Mouse (Mus musculus): Measurements from ENCODE around the gene Tubg1. TPM values are rescaled to one million over a fixed set of nuclear protein-coding genes. Genes with fewer than 3 reads are reported as not detected.

Gene Tubg1
- total RNA-seq (2014; fragmentation: Nextera tagmentation), result 51.9 and 55.2 TPM in 2 replicates
- 28.7 and 42.7 TPM in 2 replicates for total RNA-seq (2017)

DNA sequence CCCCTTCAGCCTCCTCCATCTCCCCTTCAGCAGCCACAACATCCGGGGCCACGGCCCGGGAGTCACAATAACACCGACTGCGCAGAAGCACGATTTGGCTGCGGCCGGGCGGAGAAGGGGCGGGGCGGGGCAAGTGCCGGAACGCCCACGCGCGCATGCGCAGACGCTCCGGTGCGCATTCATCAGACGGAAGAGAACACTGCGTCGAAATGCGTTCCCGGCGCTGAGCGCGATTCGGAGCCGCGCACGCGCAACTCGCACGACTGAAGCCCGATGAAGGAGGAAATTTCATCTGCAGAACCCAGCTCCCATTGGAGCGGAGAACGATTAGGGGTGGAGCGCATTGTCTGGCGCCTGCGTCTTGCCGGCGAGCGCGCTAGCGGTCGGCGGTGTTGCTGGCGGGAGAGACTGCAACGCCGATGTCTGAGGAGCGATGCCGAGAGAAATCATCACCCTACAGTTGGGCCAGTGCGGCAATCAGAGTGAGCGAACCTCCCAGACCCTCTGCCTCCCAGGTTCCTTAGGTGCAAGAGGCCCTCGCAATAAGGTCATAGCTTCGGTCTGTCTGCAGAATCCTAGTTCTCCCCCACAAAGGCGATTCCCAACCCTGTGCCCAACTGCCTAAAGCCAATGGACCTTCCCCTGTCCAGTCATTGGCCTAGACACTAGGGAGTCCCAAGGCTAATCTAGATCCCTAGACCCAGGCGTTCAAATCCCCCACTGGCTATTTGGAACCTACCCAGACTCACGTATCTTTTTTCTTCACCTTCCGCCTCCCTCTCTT is at the start of gene Tubg1, which contains the start of gene Retreg3:
Gene Tubg1, plus strand, starts transcription at position 178 of the 784 bp plus-strand sequence.
Gene Retreg3, minus strand, starts transcription at position 133 of the 784 bp plus-strand sequence.
- ATAC-seq (replicated peaks; ENCODE audit: low FRiP score, low TSS enrichment, poor library complexity, severe bottlenecking), result peak; percentile 90

DNA sequence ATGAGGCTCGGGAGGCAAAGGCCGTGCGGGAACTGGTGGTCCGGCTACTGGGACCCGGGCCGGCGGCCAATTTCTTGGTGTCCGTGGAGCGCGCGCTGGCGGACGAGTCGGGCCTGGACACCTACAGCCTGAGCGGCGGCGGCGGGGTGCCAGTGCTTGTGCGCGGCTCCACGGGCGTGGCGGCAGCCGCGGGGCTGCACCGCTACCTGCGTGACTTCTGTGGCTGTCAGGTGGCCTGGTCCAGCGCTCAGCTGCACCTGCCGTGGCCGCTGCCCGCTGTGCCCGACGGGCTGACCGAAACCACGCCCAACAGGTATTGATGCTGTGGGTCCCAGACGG is 49.6 kb upstream of the Tubg1 start:
- ATAC-seq (replicated peaks; ENCODE audit: low FRiP score, low TSS enrichment, poor library complexity, severe bottlenecking), result peak; percentile 10; the same call in 1 of the 2 replicates

DNA sequence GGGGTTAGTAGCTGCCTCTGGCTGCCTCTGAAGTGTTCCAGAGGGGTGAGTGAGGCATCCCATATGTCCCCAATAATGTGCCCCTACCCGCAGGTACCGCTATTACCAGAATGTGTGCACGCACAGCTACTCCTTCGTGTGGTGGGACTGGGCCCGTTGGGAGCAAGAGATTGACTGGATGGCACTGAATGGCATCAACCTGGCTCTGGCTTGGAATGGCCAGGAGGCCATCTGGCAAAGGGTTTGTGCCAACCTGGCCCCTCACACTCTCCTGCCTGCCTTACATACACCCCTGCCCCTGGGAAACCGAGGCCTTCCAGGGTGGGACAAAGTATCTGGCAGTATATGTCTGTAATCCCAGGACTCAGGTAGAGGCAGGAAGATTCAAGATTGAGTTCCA is 48.8 kb upstream of the Tubg1 start:
- no peak for ATAC-seq (replicated peaks; ENCODE audit: low FRiP score, low TSS enrichment, poor library complexity, severe bottlenecking)

DNA sequence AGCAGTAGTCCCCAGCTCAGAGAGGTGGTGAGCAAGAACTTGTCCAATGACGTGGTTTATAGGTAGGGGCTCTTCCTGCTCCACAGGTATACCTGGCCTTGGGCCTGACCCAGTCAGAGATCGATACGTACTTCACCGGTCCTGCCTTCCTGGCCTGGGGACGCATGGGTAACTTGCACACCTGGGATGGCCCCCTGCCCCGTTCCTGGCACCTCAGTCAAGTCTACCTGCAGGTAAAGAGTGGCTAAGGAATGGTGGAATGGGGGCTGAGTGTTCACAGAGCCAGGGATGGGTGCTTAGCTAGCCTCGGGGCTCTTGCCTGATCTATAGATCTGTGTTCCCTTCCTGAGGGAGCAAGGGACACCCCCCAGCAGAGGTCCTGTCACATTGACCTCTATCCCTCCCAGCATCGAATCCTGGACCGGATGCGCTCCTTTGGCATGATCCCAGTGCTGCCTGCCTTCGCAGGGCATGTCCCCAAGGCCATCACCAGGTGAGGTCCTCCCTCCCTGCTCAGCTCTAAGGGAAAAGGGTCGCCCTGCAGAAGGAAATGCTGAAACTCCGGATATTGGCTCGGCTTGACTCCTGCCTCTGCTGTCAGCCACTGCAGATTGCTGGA is 47.8 kb upstream of the Tubg1 start:
- no peak for ATAC-seq (replicated peaks; ENCODE audit: low FRiP score, low TSS enrichment, poor library complexity, severe bottlenecking)

DNA sequence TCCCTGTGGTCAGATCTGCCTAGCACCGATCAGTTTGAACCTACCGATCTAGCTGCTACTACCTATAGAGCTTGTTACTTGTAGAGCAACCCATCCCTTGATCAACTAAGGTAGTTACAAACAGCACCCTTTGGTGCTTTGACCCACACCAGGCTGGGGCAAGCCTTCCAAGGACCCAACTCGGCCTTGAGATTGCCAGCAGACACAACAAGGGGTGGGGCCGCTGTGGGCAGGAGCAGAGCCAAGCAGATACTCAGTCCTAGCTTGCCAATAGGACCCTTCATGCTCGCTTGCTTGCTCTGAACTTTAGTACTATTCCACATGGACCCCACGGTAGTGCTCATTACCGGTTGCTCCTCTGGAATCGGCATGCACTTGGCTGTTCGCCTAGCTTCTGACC is 41.6 kb upstream of the Tubg1 start, which contains the start of gene Hsd17b1:
Gene Hsd17b1, plus strand, starts transcription at position 291 of the 400 bp plus-strand sequence.
- ATAC-seq (replicated peaks; ENCODE audit: low FRiP score, low TSS enrichment, poor library complexity, severe bottlenecking), result no peak

DNA sequence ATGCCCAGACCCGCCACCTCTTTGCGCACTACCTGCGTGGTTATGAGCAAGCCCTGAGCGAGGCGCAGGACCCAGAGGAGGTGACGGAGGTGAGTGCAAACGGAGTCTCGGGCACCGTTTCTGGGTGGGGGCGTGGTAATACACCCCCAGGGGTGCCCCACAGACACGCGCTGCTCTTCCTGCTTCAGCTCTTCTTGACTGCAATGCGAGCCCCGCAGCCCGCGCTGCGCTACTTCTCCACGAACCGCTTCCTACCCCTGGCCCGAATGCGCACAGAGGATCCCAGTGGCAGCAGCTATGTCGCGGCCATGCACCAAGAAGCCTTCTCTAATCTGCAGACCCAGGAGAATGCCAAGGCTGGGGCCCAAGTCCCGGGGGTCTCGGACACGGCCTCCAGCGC is 40.0 kb upstream of the Tubg1 start:
- no peak for ATAC-seq (replicated peaks; ENCODE audit: low FRiP score, low TSS enrichment, poor library complexity, severe bottlenecking)

DNA sequence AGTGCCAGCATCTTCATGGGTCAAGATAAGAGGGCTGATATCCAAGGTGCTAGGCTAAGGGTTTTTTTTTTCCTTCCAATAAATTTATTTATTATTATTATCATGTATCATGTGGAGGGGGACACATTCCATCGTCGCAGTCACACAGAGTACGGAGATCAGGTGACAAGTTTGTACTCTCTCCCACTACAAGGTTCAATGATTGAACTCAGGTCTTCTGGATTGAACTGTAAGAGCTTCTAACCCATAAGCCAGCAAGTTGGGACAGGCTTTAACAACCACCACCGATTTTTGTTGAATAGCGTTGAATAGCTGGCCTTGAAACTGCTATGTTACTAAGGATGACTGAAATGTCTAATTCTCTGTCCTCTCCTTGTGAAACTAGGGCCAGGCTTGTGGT is 39.3 kb upstream of the Tubg1 start:
- ATAC-seq (replicated peaks; ENCODE audit: low FRiP score, low TSS enrichment, poor library complexity, severe bottlenecking), result no peak

DNA sequence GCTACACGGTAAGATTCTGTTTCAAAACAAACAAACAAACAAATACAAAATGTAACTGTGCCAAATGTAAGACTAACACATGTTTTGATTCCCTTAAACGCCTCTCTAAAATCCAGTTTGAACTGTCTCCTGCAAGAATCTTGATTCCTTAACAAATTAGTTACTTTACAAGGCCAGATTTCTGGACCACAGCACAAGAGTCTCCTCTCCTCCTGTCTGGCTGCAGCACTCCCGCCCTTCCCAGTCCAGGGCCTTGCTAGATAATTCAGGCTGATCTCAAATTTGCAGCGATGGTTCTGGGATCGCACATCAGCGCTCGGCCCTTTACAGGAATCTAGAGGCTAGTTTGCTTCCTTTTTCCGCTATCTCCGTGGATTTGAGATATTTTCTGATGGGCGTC is 38.1 kb upstream of the Tubg1 start:
- ATAC-seq (replicated peaks; ENCODE audit: low FRiP score, low TSS enrichment, poor library complexity, severe bottlenecking), result no peak

DNA sequence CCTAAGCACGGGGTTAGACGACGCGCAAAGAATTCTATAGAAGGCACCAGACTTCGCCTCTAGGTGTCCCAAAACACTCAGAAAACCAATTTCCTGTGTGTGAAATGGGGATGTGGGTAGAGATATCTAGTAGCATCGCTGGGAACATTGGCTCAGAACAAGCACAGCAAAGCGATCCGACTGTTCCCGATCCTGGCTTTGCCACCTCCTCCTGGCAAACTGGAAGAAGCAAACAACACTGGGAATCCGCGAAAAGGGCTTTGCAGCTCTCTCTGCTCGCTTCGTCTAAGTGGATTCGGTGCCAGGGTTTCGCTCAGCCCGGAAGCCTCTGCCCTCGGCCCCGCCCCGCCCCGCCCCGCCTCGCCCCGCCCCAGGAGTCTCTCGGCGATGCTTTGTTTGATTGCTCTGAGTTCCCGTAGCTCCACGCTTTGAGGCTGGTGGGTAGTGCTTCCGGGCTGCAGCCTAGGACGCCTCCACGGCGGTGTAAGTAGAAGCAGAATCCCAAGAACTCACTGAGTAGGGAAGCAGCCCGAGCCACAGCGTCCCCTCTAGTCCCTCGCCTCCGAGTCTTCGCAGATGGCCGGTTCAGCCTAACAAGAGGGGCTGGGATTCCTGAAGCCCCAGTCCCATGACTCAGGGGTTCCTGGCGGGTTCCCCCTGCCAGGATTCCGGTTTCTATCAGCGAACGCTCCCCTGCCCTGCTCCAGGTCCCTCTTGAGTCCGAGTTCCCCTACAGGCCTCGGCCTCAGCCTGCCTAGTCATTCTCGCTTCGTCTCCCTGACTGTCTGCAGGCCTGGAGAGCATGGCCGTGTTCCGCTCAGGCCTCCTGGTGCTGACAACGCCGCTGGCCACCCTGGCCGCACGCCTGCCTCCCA is 37.3 kb upstream of the Tubg1 start, which contains the start of gene Coasy:
Gene Coasy, plus strand, starts transcription at position 358 of the 875 bp plus-strand sequence.
- ATAC-seq (replicated peaks; ENCODE audit: low FRiP score, low TSS enrichment, poor library complexity, severe bottlenecking), result peak; percentile 62

DNA sequence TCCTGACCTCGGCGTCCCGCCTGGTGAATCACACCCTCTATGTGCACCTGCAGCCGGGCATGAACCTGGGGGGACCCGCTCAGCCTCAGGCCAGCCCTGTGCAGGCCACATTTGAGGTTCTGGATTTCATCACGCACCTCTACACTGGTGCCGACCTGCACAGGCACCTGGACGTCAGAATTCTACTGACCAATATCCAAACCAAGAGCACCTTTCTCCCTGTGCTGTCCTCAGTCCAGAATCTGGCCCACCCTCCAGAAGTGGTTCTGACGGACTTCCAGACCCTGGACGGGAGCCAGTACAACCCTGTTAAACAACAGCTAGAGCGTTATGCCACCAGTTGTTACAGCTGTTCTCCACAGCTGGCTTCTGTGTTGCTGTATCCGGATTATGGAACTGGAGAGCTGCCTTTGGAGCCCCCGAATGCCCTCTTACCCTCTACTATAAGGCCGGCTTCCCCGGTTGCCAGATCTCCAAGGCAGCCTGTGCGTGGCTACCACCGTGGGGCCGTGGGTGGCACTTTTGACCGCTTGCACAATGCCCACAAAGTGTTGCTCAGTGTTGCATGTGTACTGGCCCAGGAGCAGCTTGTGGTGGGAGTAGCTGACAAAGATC is 36.5 kb upstream of the Tubg1 start:
- ATAC-seq (replicated peaks; ENCODE audit: low FRiP score, low TSS enrichment, poor library complexity, severe bottlenecking), result no peak

DNA sequence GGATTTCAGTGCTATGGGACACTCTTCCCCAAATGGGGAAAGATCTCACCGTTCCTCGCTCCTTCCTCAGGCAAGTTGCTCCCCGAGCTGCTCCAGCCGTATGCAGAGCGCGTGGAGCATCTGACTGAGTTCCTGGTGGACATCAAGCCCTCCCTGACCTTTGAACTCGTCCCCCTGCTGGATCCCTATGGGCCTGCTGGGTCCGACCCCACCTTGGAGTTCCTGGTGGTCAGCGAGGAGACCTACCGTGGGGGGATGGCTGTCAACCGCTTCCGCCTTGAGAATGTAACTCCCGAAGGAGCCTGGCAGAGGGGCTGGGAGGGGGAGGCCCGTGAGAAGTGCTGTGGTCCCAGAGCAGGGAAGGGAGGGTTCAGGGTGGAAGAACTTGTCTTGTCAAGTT is 35.5 kb upstream of the Tubg1 start:
- no peak for ATAC-seq (replicated peaks; ENCODE audit: low FRiP score, low TSS enrichment, poor library complexity, severe bottlenecking)

DNA sequence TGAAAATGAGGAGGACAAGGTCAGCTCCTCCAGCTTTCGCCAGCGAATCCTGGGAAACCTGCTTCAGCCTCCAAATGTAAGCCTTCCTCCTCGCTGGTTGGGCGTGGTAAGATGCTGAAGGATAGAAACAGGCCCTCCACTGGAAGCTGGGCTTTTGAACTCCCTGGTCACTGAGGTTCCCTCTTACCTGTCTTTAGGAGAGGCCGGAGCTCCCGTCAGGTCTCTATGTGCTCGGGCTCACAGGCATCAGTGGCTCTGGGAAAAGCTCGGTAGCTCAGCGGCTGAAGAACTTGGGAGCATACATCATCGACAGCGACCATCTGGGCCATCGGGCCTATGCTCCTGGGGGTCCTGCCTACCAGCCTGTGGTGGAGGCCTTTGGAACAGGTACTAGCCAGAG is 34.9 kb upstream of the Tubg1 start:
- no peak for ATAC-seq (replicated peaks; ENCODE audit: low FRiP score, low TSS enrichment, poor library complexity, severe bottlenecking)

DNA sequence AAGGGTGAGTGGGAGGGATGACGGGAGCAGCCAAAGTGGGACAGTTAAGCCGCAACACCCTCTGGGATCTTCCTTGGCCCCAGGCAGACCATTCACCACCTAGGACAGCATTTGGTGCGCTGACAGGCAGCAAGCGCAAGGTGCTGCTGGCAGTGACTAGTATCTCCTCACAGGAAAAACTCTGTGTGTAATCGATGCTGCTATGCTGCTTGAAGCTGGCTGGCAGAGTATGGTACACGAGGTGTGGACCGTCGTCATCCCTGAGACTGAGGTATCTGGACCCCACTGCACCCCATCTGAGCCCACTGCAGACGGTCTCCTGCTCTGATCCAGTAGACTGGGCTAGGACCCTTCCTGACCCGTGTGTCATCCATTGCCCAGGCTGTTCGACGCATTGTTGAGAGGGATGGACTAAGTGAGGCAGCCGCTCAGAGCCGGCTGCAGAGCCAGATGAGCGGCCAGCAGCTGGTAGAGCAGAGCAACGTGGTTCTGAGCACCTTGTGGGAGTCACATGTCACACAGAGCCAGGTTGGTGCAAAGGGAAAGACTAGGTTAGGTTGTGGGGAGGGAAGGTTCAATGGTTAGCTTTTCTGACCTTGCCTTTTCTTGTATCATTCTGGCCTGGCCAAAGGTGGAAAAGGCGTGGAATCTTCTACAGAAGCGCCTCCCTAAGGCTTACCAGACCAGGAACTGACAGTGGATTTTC is 34.0 kb upstream of the Tubg1 start:
- ATAC-seq (replicated peaks; ENCODE audit: low FRiP score, low TSS enrichment, poor library complexity, severe bottlenecking), result no peak

DNA sequence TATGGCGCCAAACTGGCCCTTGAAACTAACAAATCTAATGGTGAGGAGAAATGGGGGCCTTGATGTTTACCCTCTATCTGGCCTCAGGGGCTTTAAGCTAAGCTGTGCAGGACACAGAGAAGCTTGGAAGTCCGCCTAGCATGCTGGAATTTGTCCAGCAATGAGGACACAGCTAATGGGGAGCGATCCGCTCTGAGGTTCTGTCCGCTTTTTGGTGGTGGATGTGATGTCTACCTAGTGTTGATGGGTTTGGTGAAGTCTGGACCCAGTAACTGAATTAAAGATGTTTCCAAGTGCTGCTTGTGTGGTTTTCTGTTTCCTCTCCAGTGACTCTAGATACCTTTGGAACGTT is 33.4 kb upstream of the Tubg1 start:
- no peak for ATAC-seq (replicated peaks; ENCODE audit: low FRiP score, low TSS enrichment, poor library complexity, severe bottlenecking)

DNA sequence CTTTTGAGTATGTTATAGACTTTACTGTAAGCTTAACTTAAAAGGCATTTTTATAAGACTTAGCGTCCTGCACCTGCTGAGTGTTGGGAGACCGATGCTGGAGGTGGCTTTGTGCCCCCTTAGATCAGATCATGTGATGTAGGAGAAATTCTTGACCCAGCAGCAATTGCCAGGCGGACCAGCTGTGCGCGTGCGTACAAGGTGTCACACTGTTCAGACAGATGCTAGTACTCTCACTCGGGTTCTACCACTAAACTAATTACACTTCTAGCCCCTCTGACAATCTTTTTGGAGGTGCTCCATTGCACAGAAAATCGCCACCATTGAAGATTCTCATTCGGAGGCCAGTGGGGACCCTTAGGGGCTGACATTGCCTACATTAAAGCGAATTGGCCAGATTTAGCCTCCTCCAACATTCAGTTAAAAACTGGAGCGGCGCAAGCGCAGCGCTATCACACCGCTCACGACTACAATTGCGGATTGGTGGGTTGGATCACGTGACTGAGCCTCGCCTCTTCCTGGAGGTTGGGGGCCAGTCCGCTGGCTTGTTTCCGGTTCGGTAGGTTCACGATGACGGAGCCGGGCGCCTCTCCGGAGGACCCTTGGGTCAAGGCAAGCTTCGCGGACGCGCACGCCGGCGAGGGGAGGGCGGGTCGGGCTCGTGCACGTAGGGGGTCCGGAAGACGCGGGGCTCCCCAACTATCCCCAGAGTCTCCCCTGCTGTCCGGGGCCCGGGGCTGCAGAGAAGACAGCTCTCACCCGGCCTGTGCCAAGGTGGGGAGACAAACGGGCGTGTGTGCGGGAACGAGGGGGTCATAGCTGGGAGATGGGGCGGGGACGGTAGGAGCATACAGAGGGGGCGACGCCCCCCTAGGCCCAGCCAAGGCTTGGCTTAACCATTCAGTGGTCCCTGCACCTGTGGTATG is 32.7 kb upstream of the Tubg1 start, which contains the start of gene Mlx:
Gene Mlx, plus strand, starts transcription at position 522 of the 926 bp plus-strand sequence.
- peak; percentile 72 for ATAC-seq (replicated peaks; ENCODE audit: low FRiP score, low TSS enrichment, poor library complexity, severe bottlenecking)

DNA sequence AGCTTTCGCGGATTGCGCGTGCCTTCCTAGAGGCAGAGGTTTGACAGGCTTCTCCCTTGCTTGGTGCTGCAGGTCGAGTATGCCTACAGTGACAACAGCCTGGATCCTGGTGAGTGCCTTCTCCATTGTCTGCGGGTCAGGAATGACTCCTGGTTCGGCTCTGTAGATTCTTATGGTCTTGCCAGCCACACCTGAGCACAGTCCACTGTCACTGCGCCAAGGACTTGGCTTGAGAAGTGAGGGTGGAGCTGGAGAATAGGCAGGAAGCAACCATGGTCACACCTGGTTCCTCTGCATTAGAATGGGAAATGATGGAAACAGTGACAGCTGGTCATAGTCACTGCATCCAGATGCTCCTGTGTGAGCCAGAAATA is 32.1 kb upstream of the Tubg1 start:
- ATAC-seq (replicated peaks; ENCODE audit: low FRiP score, low TSS enrichment, poor library complexity, severe bottlenecking), result peak; percentile 11; the same call in 1 of the 2 replicates

DNA sequence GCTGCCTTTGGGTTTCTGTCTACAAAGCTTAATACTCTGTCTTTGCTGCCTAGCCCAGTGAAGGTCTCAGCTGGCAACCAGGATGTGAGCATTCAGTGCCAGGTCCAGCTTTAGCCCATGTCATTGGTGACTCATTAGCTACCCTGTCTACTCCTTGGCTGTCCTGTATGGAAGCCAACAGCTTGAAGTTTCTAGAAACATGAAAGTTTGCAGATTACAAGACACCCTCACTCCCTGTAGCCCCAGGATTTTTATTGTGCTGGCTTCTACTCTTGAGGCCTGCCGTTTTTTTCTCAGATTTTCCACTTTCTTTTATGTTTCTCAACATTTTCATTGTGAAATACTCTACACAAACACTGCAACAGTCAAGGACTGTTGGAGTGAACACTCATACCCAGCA is 29.8 kb upstream of the Tubg1 start:
- no peak for ATAC-seq (replicated peaks; ENCODE audit: low FRiP score, low TSS enrichment, poor library complexity, severe bottlenecking)

DNA sequence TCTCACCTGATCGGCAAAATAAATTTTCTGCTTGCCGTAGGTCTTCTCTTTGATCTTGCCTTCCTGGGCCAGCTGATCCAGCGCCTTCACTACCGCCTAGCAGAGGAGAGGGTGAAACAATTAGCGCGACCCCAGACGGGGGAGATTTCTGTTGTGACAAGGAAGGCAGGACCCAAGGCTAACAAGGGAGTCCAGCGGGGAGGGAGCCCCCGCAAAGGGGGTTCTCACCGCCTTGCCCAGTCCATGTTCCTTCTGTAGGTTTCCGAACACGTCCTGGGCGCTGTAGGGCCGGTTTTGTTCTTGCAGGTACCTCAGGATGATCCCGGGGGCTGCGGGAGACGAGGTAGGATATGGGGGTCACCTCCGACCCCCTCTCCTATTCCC is 24.8 kb upstream of the Tubg1 start:
- peak; percentile 16; the same call in 1 of the 2 replicates for ATAC-seq (replicated peaks; ENCODE audit: low FRiP score, low TSS enrichment, poor library complexity, severe bottlenecking)
